Mouse (Mus musculus) stomach, postnatal 0 days (tissue): Measurements from ENCODE around the gene C530008M17Rik.

Experiments
- CTCF ChIP-seq: IDR thresholded peaks from 2 replicates; pipeline ENCODE4 v1.5.1; 2016; ENCODE audit warnings: antibody characterized with exemption, low read depth, mild to moderate bottlenecking, moderate library complexity
- EP300 ChIP-seq: optimal IDR thresholded peaks from 2 replicates; pipeline ENCODE3; 2016; ENCODE audit warnings: antibody characterized with exemption

GRCm38 (mm10) chr5:76657245-76658083 is 1.2 kb downstream of the C530008M17Rik start:
- TF ChIP-seq CTCF (peak; percentile 56), EP300 (no peak)
